Mouse (Mus musculus): ENCODE data around the gene Stk26.

The Stk26 gene

GRCm38 (mm10) chrX:50840847-50841560 is at the start of gene Stk26:
Gene Stk26 (plus strand): TSS chrX:50841047.
- DNase-seq (ENCODE audit: low spot score in 2 of 2) = peak; percentile 3 to 11

- no peak for DNase-seq (ENCODE audit: low spot score in 2 of 2)
Observed at GRCm38 (mm10) chrX:50793005-50793680, 47.7 kb upstream of the Stk26 start.

DNA sequence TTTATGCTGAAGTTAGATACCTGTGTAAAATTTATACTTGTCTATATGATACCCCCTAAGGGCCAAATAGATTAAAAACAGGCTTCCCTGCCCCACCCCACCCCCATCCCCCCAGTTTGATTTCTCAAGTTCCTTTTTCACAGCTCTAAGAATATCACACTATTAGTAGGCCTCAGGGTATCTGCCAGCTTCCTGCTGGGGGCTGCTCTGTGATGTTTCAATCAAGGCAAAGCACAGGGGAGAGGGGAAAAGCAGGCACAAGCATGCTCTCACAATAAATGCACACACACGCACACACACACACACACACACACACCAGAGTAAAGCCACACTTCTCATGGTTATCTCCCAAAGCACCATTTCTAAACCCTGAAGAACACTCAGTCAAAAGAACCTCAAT is 43.0 kb upstream of the Stk26 start:
- no peak for DNase-seq (ENCODE audit: low spot score in 2 of 2)

- no peak for DNase-seq (ENCODE audit: low spot score in 2 of 2)
Observed at GRCm38 (mm10) chrX:50798571-50798970, 42.3 kb upstream of the Stk26 start.

DNA sequence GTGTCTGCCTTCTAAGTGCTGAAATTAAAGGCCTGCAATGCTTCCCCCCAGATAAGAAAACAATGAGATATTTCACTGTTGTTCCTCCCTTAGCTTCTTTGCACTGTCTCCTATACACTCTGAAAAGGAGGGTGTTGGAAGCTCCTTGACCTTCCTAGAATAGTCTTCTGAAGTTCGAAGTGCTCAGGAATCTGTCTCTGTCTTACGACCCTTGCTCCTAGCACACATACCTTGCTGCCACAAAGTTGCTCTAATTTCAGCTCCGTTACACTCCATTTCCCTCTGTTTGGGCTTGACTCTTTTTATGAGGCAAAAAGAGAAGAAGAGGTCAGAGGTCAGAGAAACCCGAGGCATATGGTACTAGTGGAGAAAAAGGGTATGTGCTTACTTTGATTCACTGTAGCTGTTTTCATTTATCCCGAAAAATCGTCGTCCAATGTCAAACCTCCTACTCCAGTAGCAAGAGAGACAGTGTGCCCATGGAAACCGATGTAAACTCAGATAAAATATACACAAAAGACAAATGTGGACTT is 41.1 kb upstream of the Stk26 start:
- no peak for DNase-seq (ENCODE audit: low spot score in 2 of 2)

DNA sequence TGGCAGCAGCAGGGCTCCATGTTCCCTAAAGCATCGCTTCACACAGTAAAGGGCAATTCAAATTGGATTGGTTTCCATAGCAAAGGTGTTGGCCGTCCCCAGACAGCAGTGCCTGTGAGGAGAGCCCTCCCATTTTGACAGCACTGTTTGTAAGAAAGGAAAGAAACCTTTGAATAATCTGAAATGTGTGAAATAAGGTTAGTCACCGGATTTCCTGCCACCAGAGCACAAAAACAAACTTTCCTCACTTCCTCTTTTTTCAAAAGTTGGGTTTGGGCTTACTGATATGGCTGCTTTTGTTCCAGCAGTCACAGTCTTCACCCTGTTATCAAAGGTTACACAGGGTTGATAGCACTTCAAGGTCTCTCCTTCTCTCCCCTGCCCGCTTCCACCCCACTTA is 35.2 kb upstream of the Stk26 start:
- DNase-seq (ENCODE audit: low spot score in 2 of 2) = no peak

GRCm38 (mm10) chrX:50823856-50824255 is 17.0 kb upstream of the Stk26 start:
- DNase-seq (ENCODE audit: low spot score in 2 of 2) = no peak

- no peak for DNase-seq (ENCODE audit: low spot score in 2 of 2)
Observed at GRCm38 (mm10) chrX:50835592-50835991, 5.3 kb upstream of the Stk26 start.

GRCm38 (mm10) chrX:50836029-50836691 is 4.7 kb upstream of the Stk26 start:
- no peak for DNase-seq (ENCODE audit: low spot score in 2 of 2)

GRCm38 (mm10) chrX:50841587-50841986 is 740 bp downstream of the Stk26 start:
- DNase-seq (ENCODE audit: low spot score in 2 of 2) = peak; percentile 2 to 6

- DNase-seq (ENCODE audit: low spot score in 2 of 2) = no peak
Observed at GRCm38 (mm10) chrX:50842046-50842445, 1.2 kb downstream of the Stk26 start.

GRCm38 (mm10) chrX:50850428-50851184 is 9.8 kb downstream of the Stk26 start:
- DNase-seq (ENCODE audit: low spot score in 2 of 2) = no peak

GRCm38 (mm10) chrX:50863771-50864170 is 22.9 kb downstream of the Stk26 start:
- no peak for DNase-seq (ENCODE audit: low spot score in 2 of 2)

DNA sequence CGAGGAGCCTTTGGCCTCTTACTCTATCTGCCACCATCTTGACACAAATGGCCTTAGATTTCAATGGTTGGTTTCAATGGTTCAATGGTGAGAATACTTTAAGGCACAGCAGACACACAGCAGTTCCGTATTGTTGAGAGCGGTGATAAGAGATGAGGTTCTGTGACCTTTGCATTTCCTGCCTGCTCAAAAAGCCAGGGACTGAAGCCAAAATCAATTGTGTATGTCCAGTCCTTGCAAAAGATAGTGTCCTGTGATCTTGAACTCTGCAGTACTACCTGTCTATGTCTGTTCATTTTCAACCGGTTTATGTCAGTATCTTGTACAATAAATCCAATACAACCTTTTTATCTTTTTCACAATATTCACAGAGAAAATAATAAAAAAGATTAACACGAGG is 23.9 kb downstream of the Stk26 start:
- DNase-seq (ENCODE audit: low spot score in 2 of 2) = no peak

DNA sequence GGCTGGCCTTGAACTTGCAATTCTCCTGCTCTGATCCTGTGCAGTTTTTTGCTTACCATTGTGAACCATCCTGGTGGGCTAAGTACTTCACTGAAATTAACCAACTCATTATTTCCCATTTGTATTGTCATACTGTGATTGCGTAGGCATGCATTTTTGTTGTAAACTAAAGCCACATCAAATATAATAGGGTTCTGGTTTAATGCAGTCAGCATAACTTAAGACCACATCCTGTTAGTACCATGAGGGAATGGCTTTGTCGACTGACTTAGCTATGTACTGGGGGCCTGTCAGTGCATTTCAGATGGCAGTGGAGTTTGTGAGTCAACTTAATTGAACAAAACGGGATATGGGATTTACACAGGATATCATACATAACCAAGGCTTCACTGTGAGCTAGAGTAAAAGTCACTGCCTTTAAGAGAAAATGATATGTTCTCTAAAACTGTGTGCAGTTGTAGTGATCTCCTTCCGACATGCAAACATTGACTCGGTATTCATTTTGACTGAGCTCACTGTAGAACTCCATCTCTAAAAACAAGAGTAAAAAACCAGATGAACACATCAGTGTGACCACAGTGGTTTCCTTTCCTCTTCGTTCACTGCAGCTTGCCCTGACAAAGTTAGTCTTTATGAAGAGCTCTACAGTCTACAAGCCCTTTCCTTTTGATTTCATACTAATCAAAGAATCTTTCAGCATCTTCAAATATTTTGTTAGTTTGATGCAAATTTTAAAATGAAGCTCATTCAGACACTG is 33.6 kb downstream of the Stk26 start:
- no peak for DNase-seq (ENCODE audit: low spot score in 2 of 2)

GRCm38 (mm10) chrX:50887999-50888398 is 47.2 kb downstream of the Stk26 start:
- no peak for DNase-seq (ENCODE audit: low spot score in 2 of 2)

DNA sequence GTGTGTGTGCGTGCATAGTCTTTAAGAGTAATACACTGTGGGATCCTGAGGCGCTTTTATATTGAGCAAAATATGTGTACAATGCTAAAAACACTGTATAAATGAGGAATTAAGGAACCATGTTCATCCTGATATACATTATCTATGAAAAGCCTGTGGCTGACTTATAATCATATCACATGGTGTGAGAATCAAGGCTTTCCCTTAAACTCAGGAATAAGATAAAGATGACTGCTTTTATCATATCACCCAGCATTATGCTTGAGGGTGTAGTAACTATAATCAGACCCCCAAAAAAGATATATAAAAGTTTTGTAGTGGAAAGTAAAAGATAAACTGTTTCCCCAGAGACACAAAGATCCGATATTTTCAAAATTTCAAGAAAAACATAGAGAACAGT is 62.6 kb downstream of the Stk26 start:
- DNase-seq (ENCODE audit: low spot score in 2 of 2) = no peak

DNA sequence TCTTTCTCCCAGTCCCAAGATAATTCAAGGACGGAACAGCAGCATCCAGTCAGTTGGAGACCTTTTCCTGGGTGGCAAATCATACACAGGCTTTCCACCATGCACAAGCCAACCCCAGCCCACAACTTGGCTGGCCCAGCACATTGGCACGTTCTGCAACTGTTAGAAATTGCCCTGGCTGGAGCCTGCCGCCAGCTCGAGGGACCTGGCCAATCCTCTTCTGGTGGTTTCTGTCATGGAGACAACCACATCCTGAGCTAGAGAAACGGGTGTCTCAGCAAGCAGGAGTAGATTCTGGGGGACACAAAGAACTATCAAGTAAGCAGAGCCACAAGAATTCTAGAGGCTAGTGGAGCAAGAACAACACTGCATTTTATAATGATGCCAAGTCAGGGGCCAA is 69.1 kb downstream of the Stk26 start:
- DNase-seq (ENCODE audit: low spot score in 2 of 2) = no peak

DNA sequence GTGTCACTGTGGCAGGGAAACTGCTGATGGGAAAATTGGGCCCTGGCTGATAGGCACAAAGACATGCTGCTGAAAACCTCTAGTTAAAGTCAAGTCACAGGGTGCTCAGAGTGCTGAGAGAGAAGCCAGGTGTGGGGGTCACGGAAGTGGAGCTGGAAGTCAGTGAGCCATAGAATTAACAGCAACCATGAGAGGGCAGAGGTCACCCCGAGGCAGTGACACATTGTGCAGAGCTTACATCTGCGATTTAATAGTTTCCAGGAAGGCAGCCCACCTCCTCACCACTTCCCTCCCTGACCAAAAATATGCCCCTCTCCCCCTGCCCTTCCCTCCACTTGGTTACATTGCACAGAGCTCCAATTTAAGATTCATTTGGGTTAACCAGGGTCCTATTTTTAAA is 76.5 kb downstream of the Stk26 start:
- DNase-seq (ENCODE audit: low spot score in 2 of 2) = no peak

- DNase-seq (ENCODE audit: low spot score in 2 of 2) = no peak
Observed at GRCm38 (mm10) chrX:50918754-50919153, 77.9 kb downstream of the Stk26 start.

All from frontal cortex, postnatal 10 days (tissue).